Mouse (Mus musculus): ENCODE measurements around the gene Lmbrd1.

DNA sequence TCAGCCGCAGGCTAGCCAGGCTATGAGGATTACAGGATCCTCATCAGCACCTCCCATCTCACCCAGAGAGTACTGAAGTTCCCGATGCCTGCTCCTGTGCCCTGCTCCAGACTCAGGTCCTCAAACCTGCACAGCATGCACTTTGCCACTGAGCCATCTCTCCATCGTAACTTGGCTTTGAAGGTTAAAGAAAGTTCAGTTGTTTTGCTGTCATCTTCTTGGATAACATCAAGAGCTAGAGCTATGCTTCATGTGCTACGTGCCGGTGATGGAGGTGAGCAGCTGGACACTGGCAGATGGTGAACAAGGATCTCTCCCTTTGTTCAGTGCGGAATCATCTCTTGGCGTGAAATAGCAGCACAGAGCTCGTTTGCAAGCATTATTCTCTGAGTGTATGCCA lies 80.1 kb downstream of the Lmbrd1 start:
- TF ChIP-seq POLR2A (IDR thresholded peaks at IDR 0.05; ENCODE audit: low read depth, low read length) (no peak), CTCF (IDR thresholded peaks at IDR 0.05; ENCODE audit: extremely low read depth, insufficient read length, insufficient replicate concordance, low read depth, low read length) (no peak)

Measured in small intestine, adult 2 months (tissue).